Mouse (Mus musculus) layer of hippocampus, adult 9-10 months (tissue): ENCODE results near the gene Gm49388.
"Not testable (repeated sequence)": the region's sequence is repeated elsewhere in the genome, so short reads cannot be mapped to it uniquely, and the experiment has no call there.

Source experiments
- DNase-seq: peaks from one replicate; pipeline ENCODE4 v3.0.0; 2022; ENCODE audit warnings: low spot score

Gm49388 gene

GRCm38 (mm10) chr7:127768346-127768996 lies 16.9 kb upstream of the Gm49388 start:
- no peak for DNase-seq

DNA sequence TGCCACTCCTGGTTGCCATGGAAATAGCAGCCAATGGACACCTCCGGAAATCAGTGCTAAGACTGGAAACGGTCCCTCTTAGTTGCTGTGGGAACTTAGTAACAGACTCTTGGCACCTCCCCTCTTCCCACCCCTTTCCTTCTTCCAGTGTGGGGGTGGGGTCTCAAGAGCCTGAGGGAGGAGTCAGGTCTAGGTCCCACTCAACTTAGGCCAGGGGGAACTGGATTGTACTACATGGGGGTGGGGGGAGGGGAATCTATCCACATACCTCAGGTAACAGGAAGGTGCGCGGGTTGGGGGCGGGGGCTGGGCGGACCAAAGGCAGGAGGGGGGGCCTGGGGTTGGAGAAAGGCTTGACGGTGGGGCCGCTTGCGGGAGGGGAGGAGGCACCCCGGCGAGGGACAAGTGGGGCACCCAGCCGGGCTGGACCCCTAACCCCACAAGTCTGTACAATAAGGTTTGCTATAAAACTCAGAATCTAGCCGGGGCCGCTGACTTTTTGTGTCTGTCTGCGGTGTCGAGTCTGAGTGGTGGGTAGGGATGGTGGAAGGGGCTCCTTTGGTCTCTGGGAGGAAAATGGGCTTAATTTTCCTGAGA lies 16.3 kb upstream of the Gm49388 start:
- DNase-seq, result peak; percentile 97

- DNase-seq, result peak; percentile 63
These were observed 15.8 kb upstream of the Gm49388 start, which contains the start of gene Orai3 for GRCm38 (mm10) chr7:127769651-127770038. Gene Orai3, plus strand, starts transcription at chr7:127769815.

DNA sequence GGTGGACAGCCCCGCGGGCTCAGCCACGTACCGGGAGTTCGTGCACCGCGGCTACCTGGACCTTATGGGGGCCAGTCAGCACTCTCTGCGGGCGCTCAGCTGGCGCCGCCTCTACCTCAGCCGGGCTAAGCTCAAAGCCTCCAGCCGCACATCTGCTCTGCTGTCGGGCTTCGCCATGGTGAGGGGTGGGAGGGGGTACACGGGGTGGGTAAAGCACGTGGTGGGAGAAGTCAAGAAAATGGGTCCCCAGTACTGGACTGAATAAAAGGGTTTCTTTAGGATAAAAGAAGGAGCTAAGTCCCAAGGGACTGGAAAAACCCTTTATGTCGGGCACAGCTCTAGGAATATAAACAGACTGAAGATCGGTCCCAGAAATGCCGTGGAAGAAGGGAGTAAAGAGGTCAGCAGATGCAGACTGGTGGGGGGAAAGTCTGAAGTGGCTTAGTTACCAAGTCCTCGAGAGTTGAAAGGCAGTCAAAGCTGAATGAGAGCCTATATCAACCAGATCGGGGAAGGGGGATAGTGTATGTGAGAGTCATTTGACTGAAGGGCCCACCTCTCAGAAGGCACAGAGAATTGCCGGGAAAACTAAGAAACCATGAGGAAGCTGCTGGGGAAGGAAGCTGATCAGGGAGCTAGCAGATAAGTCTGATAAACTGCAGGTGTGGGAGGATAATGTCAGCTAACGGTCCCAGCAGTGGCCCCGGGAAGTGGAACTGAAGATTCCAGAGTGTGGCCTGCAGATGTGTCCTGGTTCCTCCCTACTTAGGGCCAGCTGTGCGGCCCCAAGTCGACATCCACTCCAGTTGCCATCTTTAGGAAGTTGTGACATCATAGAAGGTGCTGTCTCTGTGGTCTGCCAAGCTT lies 15.1 kb upstream of the Gm49388 start:
- no peak for DNase-seq

DNA sequence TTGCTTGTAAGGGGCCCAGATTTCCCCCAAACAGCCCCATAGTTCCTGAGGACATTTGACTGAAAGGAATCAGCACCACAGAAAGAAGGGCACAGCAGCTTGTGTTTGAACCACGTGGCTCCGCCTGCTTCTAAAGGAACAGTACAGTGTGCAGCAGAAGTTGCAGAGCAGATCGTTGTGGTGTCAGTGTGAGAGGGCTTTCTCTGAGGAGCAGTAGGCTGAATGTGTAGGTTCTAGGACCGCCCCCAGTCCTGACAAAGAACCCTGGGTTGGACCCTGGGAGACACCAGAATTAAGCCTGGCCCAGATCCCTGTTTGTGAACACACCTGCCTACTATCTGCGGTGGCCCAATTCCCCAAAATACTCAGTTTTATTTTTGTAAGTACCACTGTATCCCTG lies 14.1 kb upstream of the Gm49388 start:
- DNase-seq, result no peak

GRCm38 (mm10) chr7:127772080-127772479 lies 13.3 kb upstream of the Gm49388 start:
- no peak for DNase-seq

- DNase-seq, result no peak
These were observed 12.9 kb upstream of the Gm49388 start for GRCm38 (mm10) chr7:127772557-127772956.

DNA sequence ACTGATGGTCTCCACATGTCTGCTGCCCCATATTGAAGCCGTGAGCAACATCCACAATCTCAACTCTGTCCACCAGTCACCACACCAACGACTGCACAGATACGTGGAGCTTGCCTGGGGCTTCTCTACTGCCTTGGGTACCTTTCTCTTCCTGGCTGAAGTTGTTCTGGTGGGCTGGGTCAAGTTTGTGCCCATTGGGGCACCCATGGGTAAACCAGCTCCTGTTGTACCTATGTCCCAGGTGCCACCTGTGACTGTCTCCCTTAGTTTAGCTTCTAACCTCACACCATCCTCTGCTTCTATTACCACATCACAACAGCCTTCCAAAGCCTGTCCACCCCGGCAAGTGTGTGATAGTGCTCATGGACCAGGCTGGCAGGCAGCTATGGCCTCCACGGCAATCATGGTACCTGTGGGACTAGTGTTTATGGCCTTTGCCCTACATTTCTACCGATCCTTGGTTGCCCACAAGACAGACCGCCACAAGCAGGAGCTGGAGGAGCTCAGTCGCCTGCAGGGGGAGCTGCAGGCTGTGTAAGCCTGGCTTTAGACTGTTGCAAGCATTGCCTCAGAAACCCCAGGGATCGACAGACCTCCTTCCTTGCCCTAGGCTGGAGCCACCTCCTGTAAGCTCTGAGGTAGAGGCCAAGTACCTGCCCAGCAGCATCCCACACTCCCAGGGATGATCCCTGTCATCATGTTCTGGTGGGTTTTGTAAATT lies 11.6 kb upstream of the Gm49388 start:
- DNase-seq, result no peak

- not testable (repeated sequence) for DNase-seq
These were observed 9.6 kb upstream of the Gm49388 start for GRCm38 (mm10) chr7:127775837-127776236.

- DNase-seq, result peak; percentile 65
These were observed 9.0 kb upstream of the Gm49388 start, which contains the start of gene Setd1a for GRCm38 (mm10) chr7:127776426-127776825. Gene Setd1a, plus strand, starts transcription at chr7:127776670.

DNA sequence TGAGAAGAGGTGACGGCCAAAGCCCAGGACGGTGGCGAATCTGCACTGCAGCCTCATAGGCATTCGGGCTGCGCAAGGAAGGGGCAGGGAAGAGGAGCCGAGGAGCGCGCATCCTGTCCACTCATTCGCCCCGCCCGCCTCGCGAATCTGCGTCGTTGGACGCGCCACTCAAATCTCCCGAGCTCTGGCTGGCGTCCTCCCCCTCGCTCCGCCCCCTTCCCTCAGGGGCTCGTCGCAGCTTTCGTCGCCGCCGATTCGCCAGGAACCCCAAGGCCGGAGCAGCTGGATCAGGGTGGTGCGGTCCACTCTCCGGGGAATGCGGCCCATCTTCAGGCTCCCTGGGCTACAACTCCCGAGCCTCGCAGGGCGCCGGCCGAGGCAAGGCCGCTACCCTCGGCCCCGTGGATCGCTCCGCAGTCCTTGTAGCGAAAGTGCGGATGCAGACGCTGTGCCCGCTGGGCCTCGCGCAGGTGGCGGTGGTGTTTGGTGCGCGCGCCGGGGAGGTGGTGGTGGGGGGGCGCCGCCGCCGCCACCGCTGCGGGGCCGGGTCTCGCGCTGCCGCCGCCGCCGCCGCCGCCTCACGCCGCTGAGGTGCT lies 8.4 kb upstream of the Gm49388 start:
- peak; percentile 85 for DNase-seq

DNA sequence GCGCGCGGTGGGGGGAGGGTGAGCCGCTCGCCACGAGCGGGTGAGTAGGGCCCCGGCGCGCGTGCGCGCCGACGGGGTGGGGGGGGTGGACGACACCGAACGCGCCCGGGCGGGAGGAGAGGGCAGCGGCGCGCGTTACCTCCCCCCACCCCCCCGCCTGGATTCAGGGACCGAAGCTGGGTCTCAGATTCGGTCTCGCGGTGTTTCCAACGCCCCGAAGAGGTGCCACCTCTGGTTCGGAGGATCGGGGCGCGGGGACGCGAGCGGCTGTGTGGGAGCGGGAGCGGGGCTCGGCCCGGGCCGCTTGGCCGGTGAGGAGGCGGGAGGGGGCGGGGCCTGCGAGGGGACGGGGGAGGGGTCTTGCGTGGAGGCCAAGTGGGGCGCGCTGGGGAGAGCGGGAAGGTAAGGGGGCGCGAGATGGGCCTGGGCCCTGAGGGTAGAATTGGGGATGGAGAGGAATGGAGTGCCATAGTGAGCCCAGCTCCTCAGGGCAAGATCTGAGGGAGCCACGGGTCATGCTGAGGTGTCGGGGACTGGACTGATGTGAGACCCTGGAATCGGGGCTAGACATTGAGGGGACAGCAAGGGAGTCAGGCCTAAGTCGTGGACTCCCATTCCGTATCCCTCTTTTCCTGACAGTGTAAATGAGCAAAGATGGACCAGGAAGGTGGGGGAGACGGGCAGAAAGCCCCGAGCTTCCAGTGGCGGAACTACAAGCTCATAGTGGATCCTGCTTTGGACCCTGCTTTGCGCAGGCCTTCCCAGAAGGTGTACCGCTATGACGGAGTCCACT lies 7.7 kb upstream of the Gm49388 start:
- DNase-seq, result no peak

DNA sequence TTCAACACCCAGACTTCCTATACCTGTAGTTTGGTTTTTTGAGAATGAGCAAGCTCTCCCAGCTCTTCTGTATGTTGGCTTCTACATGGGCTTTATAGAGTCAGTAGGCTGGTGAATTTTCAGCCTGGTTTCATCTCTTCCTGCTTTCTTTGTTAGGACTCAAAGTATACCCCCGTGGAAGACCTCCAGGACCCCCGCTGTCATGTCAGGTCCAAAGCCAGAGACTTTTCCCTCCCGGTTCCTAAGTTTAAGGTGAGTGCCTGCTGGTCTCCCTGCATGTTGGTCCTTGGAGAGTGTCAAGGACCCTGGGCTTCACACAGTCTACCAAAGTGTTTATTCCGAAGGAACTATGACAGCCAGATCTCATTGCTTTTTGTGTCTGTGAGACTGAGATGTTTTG lies 7.1 kb upstream of the Gm49388 start:
- no peak for DNase-seq

DNA sequence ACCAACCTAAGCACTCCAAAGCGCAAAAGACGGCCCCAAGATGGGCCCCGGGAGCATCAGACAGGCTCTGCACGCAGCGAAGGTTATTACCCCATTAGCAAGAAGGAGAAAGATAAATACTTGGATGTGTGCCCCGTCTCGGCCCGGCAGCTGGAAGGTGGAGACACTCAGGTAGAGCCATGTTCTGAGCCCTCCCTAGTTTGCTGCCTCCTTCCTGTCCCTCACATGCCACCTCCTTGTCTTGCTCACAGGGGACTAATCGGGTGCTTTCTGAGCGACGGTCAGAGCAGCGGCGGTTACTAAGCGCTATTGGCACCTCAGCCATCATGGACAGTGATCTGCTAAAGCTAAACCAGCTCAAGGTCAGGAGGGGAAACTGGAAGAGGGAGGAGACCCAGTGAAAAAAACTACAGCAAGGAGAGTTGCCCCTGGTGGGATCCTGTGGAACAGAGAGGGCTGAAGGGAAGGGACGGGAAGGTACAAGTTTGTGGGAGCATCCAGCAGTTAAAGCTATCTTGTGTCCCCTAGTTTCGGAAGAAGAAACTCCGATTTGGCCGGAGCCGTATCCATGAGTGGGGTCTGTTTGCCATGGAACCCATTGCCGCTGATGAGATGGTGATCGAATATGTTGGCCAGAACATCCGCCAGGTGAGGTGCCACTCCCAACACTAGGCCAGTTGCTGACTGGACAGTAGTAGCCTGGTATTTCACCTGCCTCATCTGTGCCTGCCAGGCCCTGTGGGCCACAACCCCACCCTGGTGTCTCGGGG lies 11.9 kb downstream of the Gm49388 start:
- DNase-seq, result no peak

DNA sequence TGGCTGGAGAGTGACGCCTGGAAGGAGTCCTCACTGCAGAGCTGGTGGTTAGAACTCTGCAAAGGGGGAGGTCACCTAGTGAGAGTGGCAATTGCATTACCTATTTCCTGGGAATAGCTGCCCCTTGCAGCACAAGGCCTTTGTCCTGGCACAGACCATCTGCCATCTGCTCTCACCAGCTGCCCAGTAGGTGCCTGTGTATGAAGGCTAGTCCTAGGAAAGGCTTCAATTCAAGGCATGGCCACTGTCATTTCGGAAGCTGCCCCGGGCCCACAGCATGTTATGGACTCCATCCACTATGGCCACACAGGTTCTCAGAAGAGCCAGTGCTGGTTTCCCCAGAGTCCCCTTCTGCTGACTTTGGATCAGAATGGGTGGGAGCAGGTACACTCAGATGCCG lies 13.2 kb downstream of the Gm49388 start:
- no peak for DNase-seq

DNA sequence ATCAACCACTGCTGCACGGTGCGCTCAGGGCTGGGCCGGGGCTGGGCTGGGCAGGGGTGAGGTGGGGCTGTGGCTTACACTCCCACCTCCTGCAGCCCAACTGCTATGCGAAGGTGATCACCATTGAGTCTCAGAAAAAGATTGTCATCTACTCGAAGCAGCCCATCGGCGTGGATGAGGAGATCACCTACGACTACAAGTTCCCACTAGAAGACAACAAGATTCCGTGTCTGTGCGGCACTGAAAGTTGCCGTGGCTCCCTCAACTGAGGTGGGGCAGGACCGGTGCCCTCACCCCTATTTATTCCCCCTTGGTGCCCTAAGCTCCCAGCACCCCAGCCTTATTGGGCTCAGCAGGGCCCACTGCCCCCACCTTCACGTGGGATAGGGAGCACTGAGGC lies 13.8 kb downstream of the Gm49388 start:
- DNase-seq, result no peak

DNA sequence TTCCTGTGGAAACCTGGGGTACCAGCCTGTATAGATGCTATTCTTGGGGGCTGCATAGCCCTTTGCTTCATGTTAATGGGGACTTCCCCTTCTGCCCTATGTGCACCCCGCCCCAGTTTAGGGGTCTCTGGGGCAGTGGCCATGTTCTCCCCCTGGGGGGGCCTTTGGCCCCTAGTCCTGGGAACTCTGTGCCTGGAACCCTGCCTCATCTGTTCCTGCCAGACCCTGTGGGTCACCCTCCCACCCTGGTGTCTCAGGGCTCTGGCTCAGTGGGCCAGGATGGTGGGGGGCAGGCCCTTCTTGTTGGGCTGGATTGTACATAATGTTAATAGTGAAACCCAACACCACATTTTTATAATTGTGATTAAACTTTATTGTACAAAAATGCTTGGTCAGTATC lies 14.3 kb downstream of the Gm49388 start:
- DNase-seq, result no peak

DNA sequence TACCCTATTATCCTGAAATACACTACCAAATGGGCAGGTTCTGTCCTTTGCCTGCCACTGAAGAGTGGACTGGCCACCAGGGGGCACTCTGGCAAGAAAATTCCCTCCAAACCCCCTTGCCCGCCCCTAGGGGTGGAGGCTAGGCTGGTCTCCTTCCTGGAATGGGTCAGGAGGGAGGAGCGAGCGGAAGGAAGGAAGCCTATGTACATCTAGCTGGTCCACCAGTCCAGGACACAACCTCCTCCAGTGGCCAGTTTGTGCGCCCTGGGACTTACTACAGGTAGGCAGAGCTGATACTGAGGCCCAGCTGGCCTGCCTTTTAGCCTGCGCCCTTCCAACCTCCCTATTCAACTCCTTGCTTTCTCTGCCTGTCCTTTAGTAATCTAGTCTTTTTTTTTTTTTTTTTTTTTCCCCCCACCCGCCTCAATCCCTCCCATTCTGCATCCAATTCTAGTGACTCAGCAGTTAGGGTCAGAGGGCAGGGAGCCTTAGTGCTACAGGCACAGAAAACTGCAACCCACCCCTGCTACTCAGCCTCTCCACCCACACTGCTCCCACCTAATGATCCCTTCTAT lies 15.1 kb downstream of the Gm49388 start, which contains the start of gene Hsd3b7:
Gene Hsd3b7 (plus strand): TSS at position 170 of the 575 bp plus-strand sequence.
- peak; percentile 86 for DNase-seq

DNA sequence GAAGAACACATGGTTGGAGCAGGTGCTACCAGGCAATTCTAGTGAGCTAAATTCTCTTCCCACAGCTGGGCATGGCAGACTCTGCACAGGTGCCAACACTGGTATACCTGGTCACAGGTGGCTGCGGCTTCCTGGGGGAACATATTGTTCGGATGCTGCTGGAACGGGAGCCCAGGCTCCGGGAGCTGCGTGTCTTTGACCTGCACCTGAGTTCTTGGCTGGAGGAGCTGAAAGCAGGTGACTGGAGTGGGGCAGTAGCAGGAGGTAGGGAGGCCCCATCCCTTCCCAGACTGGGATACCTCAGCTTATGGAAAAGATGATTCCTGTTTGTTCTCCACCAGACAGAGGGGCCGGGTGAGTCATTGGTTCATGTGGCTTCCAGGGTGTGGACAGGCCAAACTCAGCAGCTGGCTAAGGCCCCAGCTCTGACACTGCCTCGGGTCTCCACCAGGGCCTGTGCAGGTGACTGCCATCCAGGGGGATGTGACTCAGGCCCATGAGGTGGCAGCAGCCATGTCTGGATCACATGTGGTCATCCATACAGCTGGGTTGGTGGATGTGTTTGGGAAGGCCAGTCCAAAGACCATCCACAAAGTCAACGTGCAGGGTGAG lies 15.7 kb downstream of the Gm49388 start:
- DNase-seq, result no peak
